ENCODE assay signal across 8 mouse cellular contexts in the genomic region with DNA sequence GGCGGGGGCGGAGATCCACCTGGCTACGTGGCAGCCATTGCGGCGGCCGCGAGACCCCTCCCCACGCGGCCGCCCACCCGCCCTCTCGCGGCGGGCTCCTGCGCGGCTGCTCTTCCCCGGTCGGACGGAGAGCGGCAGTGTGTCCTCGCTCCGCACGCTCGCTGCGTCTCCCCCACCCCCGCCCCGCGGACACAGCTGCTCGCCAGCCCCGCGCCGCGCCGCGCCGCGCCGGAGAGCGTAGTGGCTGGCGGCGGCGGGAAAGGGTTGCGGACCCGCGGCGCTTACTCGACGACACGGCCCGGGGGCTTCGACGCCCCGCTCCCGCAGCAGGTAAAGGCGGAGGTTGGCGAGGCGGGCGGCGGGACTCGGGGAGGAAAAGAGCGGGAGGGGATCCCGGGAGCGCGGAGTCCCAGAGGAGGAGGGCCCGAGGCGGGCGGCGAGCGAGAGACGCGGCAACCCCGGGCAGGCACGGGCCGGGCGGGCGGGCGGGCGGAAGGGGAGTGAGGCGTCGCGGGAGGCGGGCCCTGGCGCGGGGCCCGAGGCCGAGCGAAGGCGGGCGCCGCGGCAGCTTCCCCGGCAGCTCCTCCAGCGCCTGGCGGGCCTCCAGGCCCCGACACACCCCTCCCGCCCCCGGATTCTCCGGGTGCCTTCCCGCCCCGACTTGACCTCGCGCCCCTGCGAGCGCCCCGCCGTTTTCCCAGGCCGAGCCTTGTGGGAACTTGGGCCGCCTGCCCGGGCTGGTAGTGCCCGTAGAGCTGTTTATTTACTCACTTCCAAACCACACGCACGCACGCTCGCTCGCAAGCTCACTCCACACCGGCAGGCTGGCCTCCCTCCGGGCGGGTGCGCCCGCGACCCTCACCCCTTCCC. TPM values are rescaled to one million over a fixed set of nuclear protein-coding genes. Genes with fewer than 3 reads are reported as not detected.
A peak's percentile ranks its signal among the peaks of the same experiment; 100 is the strongest.
DNase-seq lines count a peak whose midpoint lies in the region; ATAC-seq lines count a peak whose summit lies in the region.

No protein-coding gene starts in this region.

- H3K4me2 ChIP-seq in hindbrain, embryonic 12.5 days (replicated peaks): peak overlapping the region; percentile 69

- no peaks in the 10 kb centered on the region for H3K27me3 ChIP-seq in hindbrain, embryonic 12.5 days

- peak overlapping the region; percentile 100 for H3K27ac ChIP-seq in hindbrain, embryonic 12.5 days

- H3K4me1 ChIP-seq in hindbrain, embryonic 12.5 days: peaks cover 7% of the 10 kb centered on the region

- peak; percentile 93 for ATAC-seq in hindbrain, embryonic 12.5 days (ENCODE audit: low FRiP score)

- under 1% methylated on average over 58 of the region's 121 CpGs for WGBS in hindbrain, embryonic 12.5 days

- peak; percentile 93 for DNase-seq in Muller cell, postnatal 12 days (ENCODE audit: inconsistent ontology term)
- peak; percentile 71 for DNase-seq in cerebellum, adult 9-10 months
- peak; percentile 62 to 77 for DNase-seq in frontal cortex, postnatal 10 days (ENCODE audit: low spot score in 2 of 2)
- DNase-seq in layer of hippocampus, postnatal 25 days (ENCODE audit: extremely low spot score in 1 of 2, low spot score in 1 of 2): peak; percentile 58 to 60
- DNase-seq in lung, postnatal 14 days: peak; percentile 89
- DNase-seq in ovary, postnatal 36 days (ENCODE audit: low spot score): peak; percentile 92
- peak; percentile 86 for DNase-seq in thymus, postnatal 25 days

- peak overlapping the region; percentile 87 for H3K4me3 ChIP-seq in hindbrain, embryonic 12.5 days

- H3K36me3 ChIP-seq in hindbrain, embryonic 12.5 days: no peaks in the 10 kb centered on the region

- peak overlapping the region; percentile 99 for H3K9ac ChIP-seq in hindbrain, embryonic 12.5 days

- H3K9me3 ChIP-seq in hindbrain, embryonic 12.5 days (replicated peaks): no peaks in the 10 kb centered on the region

RNA-seq across cellular contexts. Expression of a gene that starts 0.8 kb away (rescaled TPM):
- 37.4 and 41.6 TPM in 2 replicates for polyA plus RNA-seq in hindbrain, embryonic 12.5 days (2016; fragmentation: Nextera tagmentation; extraction: Ambion mirVana)
- total RNA-seq in layer of hippocampus, postnatal 25 days (2021): 10 to 100 TPM; 11.4 to 11.5 TPM

Comparison
In these comparisons a context has a peak if more than half of its experiments do, and no peak if none do; other contexts are left out.
1. Peak in every context shown above with its lines: DNase-seq, ATAC-seq, H3K4me3 ChIP-seq and H3K27ac ChIP-seq.